Mouse (Mus musculus) kidney, adult 2 months (tissue): ENCODE data around the gene Kalrn.

Experiments
- CTCF ChIP-seq: fragments of 200-500 bp; conservative IDR thresholded peaks from 2 replicates; pipeline ENCODE4 v1.5.1; 2011; ENCODE audit warnings: low read depth, mild to moderate bottlenecking, control low read depth, low read length, moderate library complexity, mixed read lengths; ENCODE audit not compliant: insufficient read depth, insufficient read length
- POLR2A ChIP-seq: fragments of 200-500 bp; IDR thresholded peaks from one replicate; pipeline ENCODE4 v1.6.1; 2011; ENCODE audit warnings: low read depth, low read length, control low read depth

DNA sequence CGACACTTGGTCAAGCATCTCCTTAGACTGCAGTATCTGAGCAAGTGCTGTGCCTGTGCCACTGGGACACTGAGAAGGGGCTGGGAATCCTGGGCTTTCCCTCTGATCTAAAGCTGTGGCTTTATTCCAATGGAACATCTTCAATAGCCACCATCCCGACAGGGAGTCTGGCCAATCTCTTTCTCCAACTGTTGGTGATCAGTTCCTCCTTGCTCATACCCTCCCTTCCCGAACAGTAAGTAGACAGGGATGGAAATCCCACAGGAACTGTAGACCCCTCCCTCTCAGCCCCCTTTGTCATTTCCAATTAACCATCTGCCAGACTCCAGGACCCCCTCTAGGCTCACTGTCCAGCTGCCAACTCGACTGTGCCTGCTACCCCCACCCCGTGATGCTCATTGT, 11.6 kb downstream of the Kalrn start:
- no peak for TF ChIP-seq CTCF
- no peak for TF ChIP-seq POLR2A
